Mouse (Mus musculus) lung, postnatal 4 days (tissue): ENCODE results near the gene Tspoap1.
A peak's percentile ranks its signal among the peaks of the same experiment; 100 is the strongest.

ENCODE experiments used
- DNase-seq, 2 experiments: peaks; one replicate each; pipeline ENCODE4 v3.0.0; 2021

Gene Tspoap1

GRCm38 (mm10) chr11:87759609-87760005, 734 bp upstream of the Tspoap1 start:
- peak in 1 of 2 experiments; percentile 63 for DNase-seq

DNA sequence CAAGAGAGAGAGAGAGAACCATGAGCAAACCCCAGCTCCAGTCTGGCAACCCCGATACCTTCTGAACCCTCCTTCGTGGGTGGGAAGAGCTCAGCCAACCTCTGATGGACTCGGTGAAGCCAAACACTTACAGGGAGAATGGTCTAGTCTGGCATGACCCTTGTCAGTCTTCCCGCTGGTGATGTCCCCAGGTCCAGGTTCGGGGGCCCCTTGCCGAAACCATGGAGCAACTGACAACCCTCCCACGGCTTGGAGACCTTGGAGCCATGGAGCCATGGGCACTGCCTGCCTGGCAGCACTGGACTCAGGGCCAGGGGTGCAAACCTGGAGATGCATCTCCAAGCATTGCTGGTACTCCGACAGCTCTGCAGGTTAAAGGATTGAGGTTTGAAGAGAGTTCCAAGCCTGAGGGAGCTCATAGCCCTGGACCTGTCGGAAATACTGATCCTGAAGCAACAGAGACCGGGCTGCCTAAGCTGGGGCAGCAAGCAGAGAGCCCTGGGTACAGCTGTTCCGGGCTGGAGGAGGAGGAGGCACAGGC, 910 bp downstream of the Tspoap1 start:
- peak in 1 of 2 experiments; percentile 20 for DNase-seq

- no peak for DNase-seq
Measured at GRCm38 (mm10) chr11:87761806-87762701, 1.7 kb downstream of the Tspoap1 start.

DNA sequence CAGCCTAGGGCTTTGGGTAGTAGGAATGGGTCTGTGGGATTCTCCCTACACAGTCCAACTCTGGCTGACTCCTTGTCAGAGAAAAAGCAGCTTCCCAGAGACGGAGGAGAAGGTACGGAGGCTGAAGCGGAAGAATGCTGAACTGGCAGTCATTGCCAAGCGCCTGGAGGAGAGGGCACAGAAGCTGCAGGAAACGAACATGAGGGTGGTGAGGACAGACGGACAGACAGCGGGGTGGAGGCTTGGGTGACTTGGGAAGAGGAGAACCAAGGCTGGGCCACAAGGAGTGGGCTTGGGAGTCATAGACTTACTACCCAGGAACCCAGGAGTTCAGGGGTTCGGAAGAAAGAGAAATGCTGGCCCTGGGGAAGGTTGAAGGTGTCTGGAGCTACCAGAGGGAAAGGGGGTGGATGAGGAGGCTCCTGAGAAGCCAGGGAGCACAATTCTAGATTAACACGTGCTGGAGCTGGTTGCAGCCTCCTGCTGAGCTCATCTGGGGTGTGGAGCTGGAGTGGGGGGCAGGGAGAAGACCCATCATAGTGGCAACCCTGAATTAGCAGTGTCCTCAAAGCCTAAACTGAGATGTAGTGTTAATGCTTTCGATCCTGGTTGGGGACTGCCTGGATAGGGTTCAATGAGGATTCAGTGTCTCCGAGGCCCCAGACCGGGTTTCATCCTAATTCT, 2.5 kb downstream of the Tspoap1 start:
- no peak for DNase-seq

DNA sequence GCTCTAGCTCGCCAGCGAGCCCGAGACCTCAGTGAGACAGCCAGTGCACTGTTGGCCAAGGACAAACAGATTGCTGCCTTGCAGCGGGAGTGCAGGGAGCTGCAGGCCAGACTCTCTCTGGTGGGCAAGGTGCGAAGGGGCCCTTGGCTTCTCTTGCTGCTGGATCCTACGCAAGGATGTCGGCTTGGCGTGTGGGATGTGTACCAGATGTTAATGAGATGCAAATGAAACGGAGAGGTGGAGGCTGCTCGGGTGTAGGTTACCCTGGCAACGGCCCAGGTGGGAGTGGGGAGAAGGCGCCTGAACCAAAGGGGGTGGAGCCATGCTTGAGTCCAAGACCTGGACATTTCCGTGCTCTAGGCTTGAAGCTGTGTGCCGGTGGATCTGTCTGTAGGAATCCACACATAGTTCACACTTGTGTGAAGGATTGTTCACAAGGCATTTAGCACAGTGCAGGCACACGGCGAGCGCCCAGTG, 3.2 kb downstream of the Tspoap1 start:
- peak in 1 of 2 experiments; percentile 43 for DNase-seq

GRCm38 (mm10) chr11:87763988-87764876, 3.9 kb downstream of the Tspoap1 start:
- peak; percentile 35 to 55 for DNase-seq

- DNase-seq: no peak
Measured at GRCm38 (mm10) chr11:87768745-87769144, 8.4 kb downstream of the Tspoap1 start.

DNA sequence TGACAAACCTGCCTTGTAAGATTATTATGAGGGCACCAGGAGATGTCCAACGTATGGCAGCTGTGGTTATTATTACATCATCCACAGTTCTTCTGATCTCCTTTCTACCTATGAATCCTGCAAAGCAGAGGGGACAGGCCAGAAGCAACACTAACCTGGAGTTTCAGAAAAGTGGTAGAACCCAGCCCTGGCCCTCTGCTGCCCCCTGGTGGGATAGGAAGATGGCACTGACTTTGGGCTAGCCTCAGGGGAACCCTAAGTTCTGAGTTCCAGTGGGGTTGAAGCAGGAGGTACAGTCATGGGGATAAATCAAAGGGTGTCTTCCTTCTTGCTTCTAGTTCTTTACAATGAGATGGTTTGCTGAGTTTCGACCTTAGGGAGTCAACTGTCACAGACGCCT, 10.6 kb downstream of the Tspoap1 start:
- DNase-seq: peak; percentile 56 to 81

GRCm38 (mm10) chr11:87772354-87772753, 12.0 kb downstream of the Tspoap1 start:
- no peak for DNase-seq

- peak; percentile 84 to 89 for DNase-seq
Measured at GRCm38 (mm10) chr11:87778100-87778765, 17.9 kb downstream of the Tspoap1 start.

DNA sequence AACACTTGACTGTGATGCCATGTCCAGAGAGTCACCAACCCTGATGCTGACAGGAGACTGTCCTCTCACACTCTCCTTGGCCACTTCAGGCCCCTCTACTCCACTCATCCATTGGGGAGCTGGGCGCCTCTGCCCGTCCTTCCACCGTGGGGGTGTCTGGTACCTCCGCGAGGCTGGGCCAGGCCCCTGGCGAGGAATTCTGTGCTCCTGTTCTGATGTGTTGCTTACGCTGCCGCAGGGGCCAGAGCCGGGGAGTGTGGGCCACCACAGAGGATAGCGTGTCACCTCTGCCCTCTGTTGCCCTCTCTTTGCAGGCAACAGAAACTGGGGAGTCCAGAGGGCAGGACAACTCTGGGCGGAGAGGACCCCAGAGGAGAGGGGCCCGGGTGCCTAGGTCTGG, 18.6 kb downstream of the Tspoap1 start:
- DNase-seq: no peak

GRCm38 (mm10) chr11:87779392-87779791, 19.1 kb downstream of the Tspoap1 start:
- no peak for DNase-seq

DNA sequence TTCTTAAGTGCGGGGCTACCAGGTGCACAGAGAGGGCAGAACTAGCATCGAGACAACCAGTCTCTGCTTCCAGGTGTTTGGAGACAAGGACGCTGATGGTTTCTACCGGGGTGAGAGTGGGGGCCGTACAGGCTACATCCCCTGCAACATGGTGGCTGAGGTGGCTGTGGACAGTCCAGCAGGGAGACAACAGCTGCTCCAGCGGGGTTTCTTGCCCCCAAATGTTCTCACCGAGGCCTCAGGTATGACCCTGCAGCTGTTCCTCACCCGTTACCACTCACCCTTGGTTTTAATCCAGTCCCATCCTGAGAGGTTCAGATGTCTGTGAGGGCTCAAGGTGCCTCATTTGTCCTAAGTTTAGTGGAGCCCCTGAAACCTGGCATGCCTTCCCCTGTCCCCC, 19.8 kb downstream of the Tspoap1 start:
- DNase-seq: no peak

- no peak for DNase-seq
Measured at GRCm38 (mm10) chr11:87790088-87790487, 29.7 kb downstream of the Tspoap1 start.

- no peak for DNase-seq
Measured at GRCm38 (mm10) chr11:87793460-87793859, 33.1 kb downstream of the Tspoap1 start, which contains the start of gene Mpo. Mpo (plus strand) TSS chr11:87793581.

GRCm38 (mm10) chr11:87801711-87802275, 41.5 kb downstream of the Tspoap1 start:
- no peak for DNase-seq

- DNase-seq: peak; percentile 23 to 39
Measured at GRCm38 (mm10) chr11:87802621-87803020, 42.3 kb downstream of the Tspoap1 start.

DNA sequence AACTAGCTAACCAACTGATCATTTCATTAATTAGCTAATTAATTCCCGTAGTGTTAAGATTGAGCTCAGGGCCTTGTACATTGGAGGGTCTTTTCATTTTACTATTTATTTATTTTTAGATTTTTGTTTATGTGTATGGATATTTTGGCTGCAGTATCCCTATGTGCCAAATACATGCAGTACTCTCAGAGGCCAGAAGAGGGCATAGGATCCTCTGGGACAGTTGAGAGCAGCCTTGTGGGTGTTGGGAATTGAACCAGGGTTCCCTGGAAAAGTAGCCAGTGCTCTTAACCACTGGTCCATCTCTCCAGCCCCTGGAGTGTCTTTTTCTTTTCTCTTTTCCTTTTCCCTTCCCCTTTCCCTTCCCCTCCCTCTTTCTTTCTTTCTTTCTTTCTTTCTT, 45.1 kb downstream of the Tspoap1 start:
- DNase-seq: peak in 1 of 2 experiments; percentile 29

DNA sequence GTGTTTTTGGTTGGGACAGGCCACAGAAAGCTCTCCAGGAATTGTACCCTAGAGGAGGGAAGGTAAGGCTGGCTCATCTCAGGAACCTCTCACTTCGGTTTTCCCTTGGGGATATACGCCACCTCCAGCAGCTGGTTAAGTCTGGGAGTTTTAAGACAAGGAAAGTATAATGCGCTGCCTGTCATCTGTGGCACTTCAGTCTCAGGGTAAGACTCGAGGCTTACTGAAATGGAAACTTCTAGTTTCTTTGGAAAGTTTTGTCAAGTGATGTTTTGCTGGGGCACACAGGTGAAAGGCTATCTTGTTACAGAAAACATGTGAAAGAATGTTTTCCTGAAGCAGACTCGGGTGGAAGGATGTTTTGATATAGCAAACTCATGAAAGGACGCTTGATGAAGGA, 47.1 kb downstream of the Tspoap1 start:
- DNase-seq: no peak

DNA sequence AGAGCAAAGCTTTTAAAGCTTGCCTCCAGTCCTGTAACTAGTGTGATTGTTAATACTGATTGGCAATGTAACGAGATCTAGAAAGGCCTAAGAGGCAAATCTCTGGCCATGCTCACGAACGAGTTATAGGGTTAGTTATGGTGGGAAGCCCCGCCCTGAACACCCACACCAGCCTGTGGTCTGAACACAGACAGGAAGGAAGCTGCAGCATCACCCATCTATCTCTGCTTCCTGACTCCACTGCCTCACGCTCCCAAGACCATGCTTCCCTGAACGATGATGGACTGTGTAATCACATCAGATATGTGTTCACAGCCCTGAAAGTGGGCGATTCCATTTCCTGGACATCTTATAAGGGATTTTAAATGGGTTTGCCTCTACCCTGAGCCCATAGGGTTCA, 47.9 kb downstream of the Tspoap1 start:
- no peak for DNase-seq

GRCm38 (mm10) chr11:87811396-87811795, 51.1 kb downstream of the Tspoap1 start:
- no peak for DNase-seq

GRCm38 (mm10) chr11:87814831-87815230, 54.5 kb downstream of the Tspoap1 start:
- DNase-seq: no peak
